Mouse (Mus musculus): ENCODE data around the gene 1700037H04Rik.
A peak's percentile ranks its signal among the peaks of the same experiment; 100 is the strongest.

Gene 1700037H04Rik

GRCm38 (mm10) chr2:131159938-131160581, at the start of gene 1700037H04Rik:
Gene 1700037H04Rik (minus strand): TSS chr2:131160081.
- peak; percentile 98 for DNase-seq

- DNase-seq, result peak; percentile 21
These were observed 49.4 kb upstream of the 1700037H04Rik start for GRCm38 (mm10) chr2:131209125-131209795.

GRCm38 (mm10) chr2:131208356-131208755, 48.5 kb upstream of the 1700037H04Rik start:
- no peak for DNase-seq

- DNase-seq, result no peak
These were observed 46.9 kb upstream of the 1700037H04Rik start, which contains the start of gene Ap5s1 for GRCm38 (mm10) chr2:131206778-131207177. Gene Ap5s1 (plus strand): TSS chr2:131207078.

- DNase-seq, result no peak
These were observed 45.8 kb upstream of the 1700037H04Rik start for GRCm38 (mm10) chr2:131205521-131206182.

GRCm38 (mm10) chr2:131204410-131204981, 44.6 kb upstream of the 1700037H04Rik start:
- DNase-seq, result peak; percentile 95

GRCm38 (mm10) chr2:131203816-131204409, 44.0 kb upstream of the 1700037H04Rik start:
- no peak for DNase-seq

- DNase-seq, result no peak
These were observed 41.4 kb upstream of the 1700037H04Rik start for GRCm38 (mm10) chr2:131201262-131201661.

- no peak for DNase-seq
These were observed 40.8 kb upstream of the 1700037H04Rik start for GRCm38 (mm10) chr2:131200710-131201109.

GRCm38 (mm10) chr2:131196606-131197316, 36.9 kb upstream of the 1700037H04Rik start:
- DNase-seq, result no peak

GRCm38 (mm10) chr2:131191005-131191390, 31.1 kb upstream of the 1700037H04Rik start:
- DNase-seq, result no peak

GRCm38 (mm10) chr2:131190344-131191004, 30.6 kb upstream of the 1700037H04Rik start:
- peak; percentile 66 for DNase-seq

- DNase-seq, result no peak
These were observed 29.8 kb upstream of the 1700037H04Rik start for GRCm38 (mm10) chr2:131189521-131190309.

- DNase-seq, result no peak
These were observed 28.4 kb upstream of the 1700037H04Rik start for GRCm38 (mm10) chr2:131188311-131188710.

GRCm38 (mm10) chr2:131187602-131187922, 27.7 kb upstream of the 1700037H04Rik start:
- no peak for DNase-seq

GRCm38 (mm10) chr2:131186771-131187601, 27.1 kb upstream of the 1700037H04Rik start, which contains the start of the genes Cdc25b and Spef1:
Gene Cdc25b (plus strand): TSS chr2:131186949.
Gene Spef1 (minus strand): TSS chr2:131187282.
- DNase-seq, result peak; percentile 91

GRCm38 (mm10) chr2:131186343-131186742, 26.5 kb upstream of the 1700037H04Rik start:
- DNase-seq, result no peak

GRCm38 (mm10) chr2:131179990-131180587, 20.2 kb upstream of the 1700037H04Rik start, which contains the start of gene Cenpb:
Gene Cenpb (minus strand): TSS chr2:131180067.
- peak; percentile 92 for DNase-seq

GRCm38 (mm10) chr2:131179246-131179886, 19.5 kb upstream of the 1700037H04Rik start:
- peak; percentile 76 for DNase-seq

All from kidney, postnatal 14 days (tissue).